Mouse (Mus musculus) neural tube, embryonic 11.5 days (tissue): ENCODE data around the gene Aym1. TPM values are rescaled to one million over a fixed set of nuclear protein-coding genes. Genes with fewer than 3 reads are reported as not detected.

ENCODE experiments used
- ATAC-seq: fragments of 200-750 bp; cut with Nextera tagmentation; 2 replicates; pipeline ENCODE4 v1.8.0; 2017; ENCODE audit warnings: moderate number of reproducible peaks, mild to moderate bottlenecking, moderate TSS enrichment, moderate library complexity; ENCODE audit not compliant: insufficient read depth, low FRiP score, low TSS enrichment
- DNase-seq: peaks from one replicate; pipeline ENCODE4 v3.0.0-alpha.2; 2015; ENCODE audit warnings: low spot score
- H3K27ac ChIP-seq: fragments of 300-500 bp; sonication (generic); 2 replicates; pipeline ENCODE4 v1.5.1; 2014; ENCODE audit warnings: low read depth, mild to moderate bottlenecking, low read length
- H3K27me3 ChIP-seq: fragments of 300-500 bp; sonication (generic); 2 replicates; pipeline ENCODE4 v1.6.1; 2014; ENCODE audit warnings: mild to moderate bottlenecking, low read length, mixed read lengths; ENCODE audit not compliant: control insufficient read depth, insufficient read depth
- H3K36me3 ChIP-seq: fragments of 300-500 bp; sonication (generic); 2 replicates; pipeline ENCODE4 v1.6.1; 2014; ENCODE audit warnings: mild to moderate bottlenecking, low read length, moderate library complexity, mixed read lengths; ENCODE audit not compliant: control insufficient read depth, insufficient read depth
- H3K4me1 ChIP-seq: fragments of 300-500 bp; sonication (generic); 2 replicates; pipeline ENCODE4 v1.6.1; 2014; ENCODE audit warnings: low read length, mixed read lengths; ENCODE audit not compliant: control insufficient read depth, insufficient read depth
- H3K4me2 ChIP-seq: fragments of 300-500 bp; sonication (generic); 2 replicates; pipeline ENCODE4 v1.6.1; 2014; ENCODE audit warnings: low read depth, mild to moderate bottlenecking, moderate library complexity
- H3K4me3 ChIP-seq: fragments of 300-500 bp; sonication (generic); 2 replicates; pipeline ENCODE4 v1.5.1; 2014; ENCODE audit warnings: low read depth, low read length
- H3K9ac ChIP-seq: fragments of 300-500 bp; sonication (generic); 2 replicates; pipeline ENCODE4 v1.6.1; 2014; ENCODE audit warnings: mild to moderate bottlenecking, low read length
- H3K9me3 ChIP-seq: fragments of 300-500 bp; sonication (generic); 2 replicates; pipeline ENCODE4 v1.6.1; 2016; ENCODE audit warnings: low read length; ENCODE audit not compliant: control insufficient read depth
- WGBS: fragments of 180-500 bp; shearing (Covaris S2); extraction: QIAGEN DNeasy Blood & Tissue Kit; methylation state at CpG from one replicate; pipeline ENCODE4 v1.1.7; 2014; 5-methylcytosine and 5-hydroxymethylcytosine counted together
- polyA plus RNA-seq: library from polyadenylated mRNA; unstranded; fragments of >200 nt; fragmentation: Nextera tagmentation; extraction: Ambion mirVana; gene quantifications from 2 replicates; pipeline ENCODE4 v1.2.1, GENCODE M21; 2014

Aym1 gene
- polyA plus RNA-seq, 1 experiment from 2014 or later = not detected

GRCm38 (mm10) chr5:113348597-113348996, 8.5 kb upstream of the Aym1 start:
- no peak overlapping the region for H3K9ac ChIP-seq
- ATAC-seq (peak; percentile 51; the same call in 1 of the 2 replicates), DNase-seq (peak; percentile 64)
- 10% methylated on average over 13 of the region's 13 CpGs for WGBS
- no peaks in the 10 kb centered on the region for H3K9me3 ChIP-seq
- H3K4me3 ChIP-seq = no peak overlapping the region
- H3K27ac ChIP-seq = no peak overlapping the region
- no peaks in the 10 kb centered on the region for H3K36me3 ChIP-seq
- peaks cover 18% of the 10 kb centered on the region for H3K4me1 ChIP-seq
- H3K27me3 ChIP-seq = peaks cover 37% of the 10 kb centered on the region
- H3K4me2 ChIP-seq = no peak overlapping the region

- DNase-seq (no peak), ATAC-seq (no peak)
- H3K36me3 ChIP-seq = no peaks in the 10 kb centered on the region
- H3K9ac ChIP-seq = no peak overlapping the region
- H3K27me3 ChIP-seq = peaks cover 38% of the 10 kb centered on the region
- 3% methylated on average over 7 of the region's 7 CpGs for WGBS
- no peak overlapping the region for H3K4me3 ChIP-seq
- no peaks in the 10 kb centered on the region for H3K9me3 ChIP-seq
- H3K4me2 ChIP-seq = no peak overlapping the region
- H3K27ac ChIP-seq = no peak overlapping the region
- peaks cover 18% of the 10 kb centered on the region for H3K4me1 ChIP-seq
These were observed 7.9 kb upstream of the Aym1 start for GRCm38 (mm10) chr5:113349226-113349625.

GRCm38 (mm10) chr5:113349810-113350209, 7.3 kb upstream of the Aym1 start:
- no peak for ATAC-seq
- no peak overlapping the region for H3K9ac ChIP-seq
- no peak overlapping the region for H3K27ac ChIP-seq
- WGBS = 16% methylated on average over 7 of the region's 7 CpGs
- peaks cover 18% of the 10 kb centered on the region for H3K4me1 ChIP-seq
- no peak for DNase-seq
- H3K4me2 ChIP-seq = no peak overlapping the region
- H3K9me3 ChIP-seq = no peaks in the 10 kb centered on the region
- H3K36me3 ChIP-seq = no peaks in the 10 kb centered on the region
- H3K4me3 ChIP-seq = no peak overlapping the region
- peaks cover 35% of the 10 kb centered on the region for H3K27me3 ChIP-seq

- peak; percentile 65 for DNase-seq
- Histone ChIP-seq H3K4me1 (peaks cover 18% of the 10 kb centered on the region), H3K4me3 (no peak overlapping the region), H3K27me3 (peaks cover 17% of the 10 kb centered on the region), H3K9me3 (no peaks in the 10 kb centered on the region), H3K36me3 (no peaks in the 10 kb centered on the region), H3K9ac (no peak overlapping the region), H3K27ac (no peak overlapping the region), H3K4me2 (no peak overlapping the region)
- WGBS = 60% methylated on average over 3 of the region's 3 CpGs
- ATAC-seq = peak; percentile 40; the same call in 1 of the 2 replicates
These were observed 5.3 kb upstream of the Aym1 start for GRCm38 (mm10) chr5:113351768-113352167.

GRCm38 (mm10) chr5:113352636-113353035, 4.5 kb upstream of the Aym1 start:
- Histone ChIP-seq H3K36me3 (no peaks in the 10 kb centered on the region), H3K4me3 (no peak overlapping the region), H3K9me3 (no peaks in the 10 kb centered on the region), H3K9ac (no peak overlapping the region; the same call in 1 of the 2 replicates), H3K27ac (no peak overlapping the region), H3K4me1 (peaks cover 18% of the 10 kb centered on the region), H3K27me3 (peaks cover 13% of the 10 kb centered on the region; the same call in 1 of the 2 replicates), H3K4me2 (no peak overlapping the region)
- no peak for ATAC-seq
- 78% methylated on average over 6 of the region's 6 CpGs for WGBS
- DNase-seq = no peak

- H3K27me3 ChIP-seq = peaks cover 3% of the 10 kb centered on the region; the same call in 1 of the 2 replicates
- WGBS = 47% methylated on average over 16 of the region's 16 CpGs
- DNase-seq (no peak), ATAC-seq (no peak)
- peaks cover 15% of the 10 kb centered on the region for H3K4me1 ChIP-seq
- no peaks in the 10 kb centered on the region for H3K9me3 ChIP-seq
- H3K27ac ChIP-seq = no peak overlapping the region
- H3K4me3 ChIP-seq = no peak overlapping the region
- H3K36me3 ChIP-seq = no peaks in the 10 kb centered on the region
- no peak overlapping the region for H3K4me2 ChIP-seq
- H3K9ac ChIP-seq = no peak overlapping the region
These were observed 2.8 kb upstream of the Aym1 start for GRCm38 (mm10) chr5:113354311-113354710.

- H3K9me3 ChIP-seq = no peaks in the 10 kb centered on the region
- DNase-seq (no peak), ATAC-seq (no peak)
- H3K27ac ChIP-seq = no peak overlapping the region
- H3K4me1 ChIP-seq = peaks cover 6% of the 10 kb centered on the region
- no peak overlapping the region for H3K4me3 ChIP-seq
- no peak overlapping the region for H3K9ac ChIP-seq
- no peaks in the 10 kb centered on the region for H3K36me3 ChIP-seq
- 65% methylated on average over 3 of the region's 3 CpGs for WGBS
- H3K27me3 ChIP-seq = peaks cover 3% of the 10 kb centered on the region; the same call in 1 of the 2 replicates
- H3K4me2 ChIP-seq = no peak overlapping the region
These were observed 562 bp downstream of the Aym1 start for GRCm38 (mm10) chr5:113357656-113358055.

GRCm38 (mm10) chr5:113358833-113359232, 1.7 kb downstream of the Aym1 start:
- Histone ChIP-seq H3K27ac (no peak overlapping the region), H3K4me2 (no peak overlapping the region), H3K27me3 (peaks cover 3% of the 10 kb centered on the region; the same call in 1 of the 2 replicates), H3K9ac (no peak overlapping the region), H3K4me1 (peaks cover 6% of the 10 kb centered on the region), H3K4me3 (no peak overlapping the region), H3K36me3 (no peaks in the 10 kb centered on the region), H3K9me3 (no peaks in the 10 kb centered on the region)
- DNase-seq (no peak), ATAC-seq (no peak)
- WGBS = 1% methylated on average over 11 of the region's 11 CpGs

GRCm38 (mm10) chr5:113361283-113361682, 4.2 kb downstream of the Aym1 start:
- 0 out of 2 replicates have a peak, but pooled peaks cover 2% of the 10 kb centered on the region for H3K27me3 ChIP-seq
- no peak overlapping the region for H3K4me2 ChIP-seq
- ATAC-seq = no peak
- no peak for DNase-seq
- H3K27ac ChIP-seq = no peak overlapping the region
- WGBS = 80% methylated on average over 7 of the region's 7 CpGs
- no peak overlapping the region for H3K4me3 ChIP-seq
- no peak overlapping the region for H3K9ac ChIP-seq
- peaks cover 6% of the 10 kb centered on the region for H3K4me1 ChIP-seq
- H3K36me3 ChIP-seq = no peaks in the 10 kb centered on the region
- H3K9me3 ChIP-seq = no peaks in the 10 kb centered on the region
